Mouse (Mus musculus): ENCODE data around the gene Ldlrad3. TPM values are rescaled to one million over a fixed set of nuclear protein-coding genes. Genes with fewer than 3 reads are reported as not detected.
A peak's percentile ranks its signal among the peaks of the same experiment; 100 is the strongest.

The Ldlrad3 gene
- polyA plus RNA-seq, 1 experiment from 2014 or later: 4.6 TPM

DNA sequence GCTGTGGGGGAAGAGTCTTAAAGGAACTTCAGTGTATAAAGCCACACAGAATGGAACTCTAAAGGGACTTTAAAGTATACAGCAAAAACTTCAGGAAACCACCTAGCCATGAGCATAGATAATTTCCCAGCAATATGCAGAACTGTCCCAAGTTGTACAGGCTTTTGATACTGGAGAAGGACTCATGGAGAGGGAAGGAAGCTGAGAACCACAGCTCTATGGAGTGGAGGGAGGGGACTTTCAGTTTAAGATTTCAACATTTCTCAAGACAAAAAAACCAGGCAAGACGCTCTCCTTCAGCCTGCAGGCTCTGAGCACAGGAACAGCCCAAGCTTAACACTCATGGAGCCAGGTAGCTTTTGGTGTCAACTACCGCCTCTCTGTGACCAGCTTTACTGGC lies 4.7 kb downstream of the Ldlrad3 start:
- H3K9me3 ChIP-seq (ENCODE audit: low read length): no peaks in the 10 kb centered on the region
- no peak overlapping the region for H3K27ac ChIP-seq (ENCODE audit: low read depth)
- H3K4me2 ChIP-seq (ENCODE audit: low read depth, low read length): 0 out of 2 replicates have a peak overlapping the region, but pooled peaks have one; percentile 4
- H3K4me1 ChIP-seq (ENCODE audit: insufficient read depth): peaks cover 15% of the 10 kb centered on the region
- no peak for DNase-seq
- H3K9ac ChIP-seq (replicated peaks): no peak overlapping the region
- WGBS (ENCODE audit: insufficient replicate concordance): 49% methylated on average over 2 of the region's 2 CpGs
- H3K27me3 ChIP-seq (ENCODE audit: insufficient read depth, low read length): no peaks in the 10 kb centered on the region
- no peak for ATAC-seq
- no peak for TF ChIP-seq CTCF (IDR thresholded peaks at IDR 0.05; ENCODE audit: low read depth)
- TF ChIP-seq EP300 (IDR thresholded peaks at IDR 0.05; ENCODE audit: low read depth): no peak
- no peak overlapping the region for H3K4me3 ChIP-seq (ENCODE audit: low read depth, low read length)
- no peaks in the 10 kb centered on the region for H3K36me3 ChIP-seq (replicated peaks; ENCODE audit: insufficient read depth, low read length)

DNA sequence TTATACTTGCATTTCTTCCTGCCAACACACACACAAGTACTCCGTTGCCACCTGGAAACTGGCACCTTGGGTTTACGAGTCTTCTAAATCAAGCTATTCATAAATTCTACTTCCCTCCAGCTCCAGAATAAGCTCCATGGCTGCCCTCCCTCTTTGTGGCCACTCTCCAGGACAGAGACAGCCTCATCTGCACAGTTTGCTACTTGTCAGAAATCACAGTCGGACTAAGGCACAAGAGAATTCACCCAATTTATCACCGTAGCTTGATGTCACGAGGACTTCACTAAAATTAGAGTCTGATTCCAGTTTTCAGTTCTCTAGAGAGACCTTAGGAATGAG lies 9.8 kb downstream of the Ldlrad3 start:
- H3K27me3 ChIP-seq (ENCODE audit: insufficient read depth, low read length): no peaks in the 10 kb centered on the region
- H3K4me3 ChIP-seq (ENCODE audit: low read depth, low read length): no peak overlapping the region
- TF ChIP-seq EP300 (IDR thresholded peaks at IDR 0.05; ENCODE audit: low read depth) (no peak), CTCF (IDR thresholded peaks at IDR 0.05; ENCODE audit: low read depth) (no peak)
- DNase-seq (no peak), ATAC-seq (no peak)
- no peak overlapping the region for H3K4me2 ChIP-seq (ENCODE audit: low read depth, low read length)
- no peaks in the 10 kb centered on the region for H3K9me3 ChIP-seq (ENCODE audit: low read length)
- no peak overlapping the region for H3K9ac ChIP-seq (replicated peaks)
- no peaks in the 10 kb centered on the region for H3K36me3 ChIP-seq (replicated peaks; ENCODE audit: insufficient read depth, low read length)
- 77% methylated on average over 5 of the region's 5 CpGs for WGBS (ENCODE audit: insufficient replicate concordance)
- H3K27ac ChIP-seq (ENCODE audit: low read depth): no peak overlapping the region
- H3K4me1 ChIP-seq (ENCODE audit: insufficient read depth): no peaks in the 10 kb centered on the region

DNA sequence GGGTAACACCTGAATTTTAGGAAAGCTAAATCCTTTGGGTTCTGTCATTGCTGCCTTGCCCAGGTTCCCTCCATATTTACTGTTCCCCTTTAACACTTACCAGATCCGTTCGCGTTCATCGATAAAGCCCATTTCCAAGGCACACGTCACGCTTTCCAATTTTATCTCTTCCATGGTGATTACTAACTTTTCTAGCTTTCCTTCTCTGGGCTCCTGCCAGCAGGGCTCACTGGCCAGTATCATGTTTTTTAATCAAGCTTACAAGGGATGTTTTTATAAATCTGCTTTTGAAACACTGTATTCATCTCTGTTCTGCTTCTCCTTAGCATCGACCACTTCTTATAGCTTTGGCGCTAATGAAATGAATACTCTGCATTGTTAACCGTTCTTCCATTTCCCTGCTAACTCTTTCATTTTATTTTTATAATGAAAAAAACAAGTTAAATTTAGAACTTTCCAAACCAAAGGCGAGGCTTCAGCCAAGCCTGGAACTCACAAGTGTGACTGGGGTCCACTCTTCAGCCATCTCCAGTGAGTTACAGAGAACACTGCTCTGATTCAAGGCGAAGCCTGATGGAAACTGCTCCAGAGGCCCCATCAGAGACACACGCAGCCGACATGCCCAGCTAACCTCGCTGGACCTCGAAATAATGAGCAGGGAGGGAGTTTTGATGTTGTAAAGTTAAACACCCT lies 10.3 kb downstream of the Ldlrad3 start:
- H3K27me3 ChIP-seq (ENCODE audit: insufficient read depth, low read length): no peaks in the 10 kb centered on the region
- no peaks in the 10 kb centered on the region for H3K36me3 ChIP-seq (replicated peaks; ENCODE audit: insufficient read depth, low read length)
- no peak overlapping the region for H3K4me3 ChIP-seq (ENCODE audit: low read depth, low read length)
- no peaks in the 10 kb centered on the region for H3K4me1 ChIP-seq (ENCODE audit: insufficient read depth)
- no peaks in the 10 kb centered on the region for H3K9me3 ChIP-seq (ENCODE audit: low read length)
- ATAC-seq: no peak
- no peak for DNase-seq
- WGBS (ENCODE audit: insufficient replicate concordance): 88% methylated on average over 15 of the region's 15 CpGs
- no peak overlapping the region for H3K27ac ChIP-seq (ENCODE audit: low read depth)
- TF ChIP-seq EP300 (IDR thresholded peaks at IDR 0.05; ENCODE audit: low read depth) (no peak), CTCF (IDR thresholded peaks at IDR 0.05; ENCODE audit: low read depth) (no peak)
- H3K9ac ChIP-seq (replicated peaks): no peak overlapping the region
- no peak overlapping the region for H3K4me2 ChIP-seq (ENCODE audit: low read depth, low read length)

DNA sequence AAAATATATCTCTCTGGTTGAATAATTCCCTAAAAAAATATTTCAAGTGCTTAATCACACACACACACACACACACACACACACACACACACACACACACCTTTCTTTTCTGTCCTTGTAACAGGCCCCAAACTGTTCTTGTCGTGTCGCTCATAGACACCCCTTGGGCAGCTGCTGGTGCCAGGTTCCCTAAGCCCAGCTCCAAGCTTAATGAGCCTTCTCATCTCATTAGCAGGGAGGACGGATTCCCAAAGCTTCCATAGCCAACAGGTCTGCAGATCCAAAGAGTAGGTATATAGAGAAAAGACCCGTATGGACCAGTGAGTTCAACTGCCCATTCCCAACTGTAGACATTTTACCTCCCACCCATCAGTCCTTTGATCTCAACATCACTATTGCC lies 13.7 kb downstream of the Ldlrad3 start:
- no peak for DNase-seq
- no peak for ATAC-seq
- TF ChIP-seq EP300 (IDR thresholded peaks at IDR 0.05; ENCODE audit: low read depth): no peak

DNA sequence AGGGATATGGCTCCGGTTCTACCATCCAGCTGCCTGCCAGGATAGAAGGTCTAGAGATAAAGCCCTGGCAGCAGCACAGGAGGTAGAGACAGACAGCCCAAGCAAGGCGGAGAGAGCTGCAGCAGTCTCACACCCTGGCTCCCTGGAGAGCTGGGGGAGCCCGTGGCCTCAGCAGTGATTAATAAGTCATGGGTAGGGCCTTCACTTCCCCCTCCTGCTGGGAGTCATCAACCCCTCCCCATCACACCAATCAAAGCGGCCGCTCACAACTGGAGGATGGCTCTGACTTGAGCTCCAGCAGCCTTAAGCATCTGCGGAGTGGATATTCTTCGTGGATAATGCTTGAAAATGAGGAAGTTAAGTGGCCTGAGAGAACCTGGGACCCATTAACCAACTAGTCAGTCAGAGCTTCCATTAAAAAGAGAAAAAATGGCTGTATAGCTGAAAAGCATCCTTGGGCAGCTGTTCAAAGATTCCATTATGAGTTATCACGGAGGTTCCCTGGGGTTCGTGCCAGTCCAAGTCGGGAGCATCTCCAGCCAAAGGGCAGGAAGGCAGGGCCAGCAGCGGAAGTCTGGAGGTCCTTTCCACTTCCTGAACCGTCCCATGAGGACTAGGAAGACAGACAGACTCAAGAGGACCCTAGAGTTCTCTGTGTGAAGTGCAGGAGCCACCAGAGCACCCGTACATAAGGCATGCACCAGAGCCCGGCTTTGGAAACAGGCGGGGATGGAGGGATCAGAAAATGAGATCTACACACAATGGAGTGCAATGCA lies 19.4 kb downstream of the Ldlrad3 start:
- Histone ChIP-seq H3K4me2 (ENCODE audit: low read depth, low read length) (no peak overlapping the region), H3K9me3 (ENCODE audit: low read length) (no peaks in the 10 kb centered on the region), H3K4me3 (ENCODE audit: low read depth, low read length) (no peak overlapping the region), H3K4me1 (ENCODE audit: insufficient read depth) (no peaks in the 10 kb centered on the region; the same call in 1 of the 2 replicates), H3K27me3 (ENCODE audit: insufficient read depth, low read length) (no peaks in the 10 kb centered on the region), H3K27ac (ENCODE audit: low read depth) (no peak overlapping the region), H3K9ac (replicated peaks) (no peak overlapping the region), H3K36me3 (replicated peaks; ENCODE audit: insufficient read depth, low read length) (no peaks in the 10 kb centered on the region)
- TF ChIP-seq CTCF (IDR thresholded peaks at IDR 0.05; ENCODE audit: low read depth) (no peak), EP300 (IDR thresholded peaks at IDR 0.05; ENCODE audit: low read depth) (no peak)
- no peak for ATAC-seq
- DNase-seq: no peak
- 40% methylated on average over 15 of the region's 15 CpGs for WGBS (ENCODE audit: insufficient replicate concordance)

More for the DNA sequence above, 13.7 kb downstream of the Ldlrad3 start:
- no peak overlapping the region for H3K27ac ChIP-seq (ENCODE audit: low read depth)
- 89% methylated on average over 4 of the region's 4 CpGs for WGBS (ENCODE audit: insufficient replicate concordance)
- H3K4me3 ChIP-seq (ENCODE audit: low read depth, low read length): no peak overlapping the region
- no peaks in the 10 kb centered on the region for H3K36me3 ChIP-seq (replicated peaks; ENCODE audit: insufficient read depth, low read length)
- no peak overlapping the region for H3K9ac ChIP-seq (replicated peaks)
- no peaks in the 10 kb centered on the region for H3K9me3 ChIP-seq (ENCODE audit: low read length)
- no peaks in the 10 kb centered on the region for H3K4me1 ChIP-seq (ENCODE audit: insufficient read depth)
- H3K27me3 ChIP-seq (ENCODE audit: insufficient read depth, low read length): no peaks in the 10 kb centered on the region
- no peak overlapping the region for H3K4me2 ChIP-seq (ENCODE audit: low read depth, low read length)

DNA sequence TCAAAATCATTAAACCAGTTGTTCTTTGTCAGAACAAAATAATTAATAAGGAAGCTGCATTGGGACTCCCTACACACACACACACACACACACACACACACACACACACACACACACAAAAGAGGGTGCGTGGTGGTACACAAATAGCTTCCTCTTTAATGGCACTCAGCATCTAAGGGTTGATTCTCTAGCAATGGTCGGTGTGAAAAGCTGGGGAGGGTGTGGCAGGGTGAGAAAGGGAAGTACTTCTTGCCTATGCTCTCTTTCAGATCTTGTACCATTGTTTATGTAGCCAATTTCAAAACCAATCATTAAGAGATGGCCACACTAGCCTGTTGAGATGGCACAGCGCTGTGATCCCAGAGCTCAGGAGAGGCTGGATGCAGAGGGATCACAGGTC lies 23.1 kb downstream of the Ldlrad3 start:
- TF ChIP-seq CTCF (IDR thresholded peaks at IDR 0.05; ENCODE audit: low read depth) (no peak), EP300 (IDR thresholded peaks at IDR 0.05; ENCODE audit: low read depth) (no peak)
- H3K27me3 ChIP-seq (ENCODE audit: insufficient read depth, low read length): no peaks in the 10 kb centered on the region
- ATAC-seq: no peak
- H3K36me3 ChIP-seq (replicated peaks; ENCODE audit: insufficient read depth, low read length): no peaks in the 10 kb centered on the region
- H3K9me3 ChIP-seq (ENCODE audit: low read length): no peaks in the 10 kb centered on the region
- DNase-seq: no peak
- no peak overlapping the region for H3K27ac ChIP-seq (ENCODE audit: low read depth)
- H3K9ac ChIP-seq (replicated peaks): no peak overlapping the region
- no peak overlapping the region for H3K4me3 ChIP-seq (ENCODE audit: low read depth, low read length)
- H3K4me1 ChIP-seq (ENCODE audit: insufficient read depth): no peaks in the 10 kb centered on the region; the same call in 1 of the 2 replicates
- WGBS (ENCODE audit: insufficient replicate concordance): 43% methylated on average over 3 of the region's 3 CpGs
- H3K4me2 ChIP-seq (ENCODE audit: low read depth, low read length): no peak overlapping the region

All from liver, postnatal 0 days (tissue).